Mouse (Mus musculus): ENCODE data around the gene Fah. TPM values are rescaled to one million over a fixed set of nuclear protein-coding genes. Genes with fewer than 3 reads are reported as not detected.

The Fah gene
- polyA plus RNA-seq, 1 experiment from 2014 or later: 6.0 TPM

DNA sequence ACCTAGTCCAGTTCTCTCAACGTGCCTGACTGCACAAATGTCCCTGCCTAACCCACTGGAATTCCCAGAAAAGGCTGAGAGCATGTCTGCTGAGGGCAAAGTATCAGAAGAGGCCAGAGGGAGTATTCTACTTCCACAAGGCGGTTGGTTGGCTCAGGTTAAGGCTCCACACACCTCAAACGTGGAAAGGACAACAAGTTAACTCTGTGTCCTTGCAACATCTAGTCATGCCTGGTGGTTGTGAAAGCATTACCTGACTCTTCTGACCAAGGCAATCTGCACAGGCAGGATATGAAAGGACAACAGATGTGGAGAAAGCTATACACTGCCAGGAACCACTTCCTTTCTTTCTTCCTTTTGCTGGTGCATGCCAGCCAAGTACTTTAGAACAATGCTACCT, 2.0 kb downstream of the Fah start:
- Histone ChIP-seq H3K4me3 (replicated peaks; ENCODE audit: low read depth, low read length) (no peak overlapping the region), H3K9me3 (ENCODE audit: control insufficient read depth, low read length) (no peaks in the 10 kb centered on the region), H3K27ac (replicated peaks; ENCODE audit: low read depth, low read length) (no peak overlapping the region), H3K9ac (replicated peaks; ENCODE audit: low read length) (no peak overlapping the region), H3K4me1 (ENCODE audit: control insufficient read depth, insufficient read depth, low read length) (peaks cover 10% of the 10 kb centered on the region; the same call in 1 of the 2 replicates), H3K27me3 (ENCODE audit: control insufficient read depth, insufficient read depth, low read length) (no peaks in the 10 kb centered on the region), H3K36me3 (ENCODE audit: control insufficient read depth, insufficient read depth, low read length) (no peaks in the 10 kb centered on the region), H3K4me2 (ENCODE audit: low read length) (no peak overlapping the region)
- no peak for ATAC-seq (ENCODE audit: low FRiP score, low TSS enrichment)
- WGBS: 71% methylated on average over 3 of the region's 3 CpGs
- no peak for DNase-seq

DNA sequence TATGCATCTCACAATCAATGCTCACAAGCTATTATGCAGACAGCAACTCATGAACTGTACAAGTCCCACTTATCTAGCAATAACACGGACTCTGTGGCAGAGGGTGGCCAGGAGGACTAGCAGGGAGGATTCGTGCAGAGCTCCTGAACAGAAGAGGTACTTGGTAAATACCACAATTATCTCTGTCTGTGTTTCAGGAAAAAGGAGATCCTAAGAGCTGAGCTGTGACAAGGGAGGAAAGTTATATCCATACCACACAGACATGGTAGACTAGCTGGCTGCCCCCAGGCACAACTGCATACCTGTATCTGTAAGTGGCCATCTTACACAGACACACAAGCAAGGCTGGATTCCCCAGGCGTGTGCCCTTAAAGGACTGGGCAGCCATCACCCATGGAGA, 5.2 kb downstream of the Fah start:
- no peak for ATAC-seq (ENCODE audit: low FRiP score, low TSS enrichment)
- Histone ChIP-seq H3K4me2 (ENCODE audit: low read length) (no peak overlapping the region), H3K9me3 (ENCODE audit: control insufficient read depth, low read length) (no peaks in the 10 kb centered on the region), H3K27me3 (ENCODE audit: control insufficient read depth, insufficient read depth, low read length) (no peaks in the 10 kb centered on the region), H3K9ac (replicated peaks; ENCODE audit: low read length) (no peak overlapping the region), H3K36me3 (ENCODE audit: control insufficient read depth, insufficient read depth, low read length) (no peaks in the 10 kb centered on the region), H3K4me1 (ENCODE audit: control insufficient read depth, insufficient read depth, low read length) (peaks cover 10% of the 10 kb centered on the region; the same call in 1 of the 2 replicates), H3K4me3 (replicated peaks; ENCODE audit: low read depth, low read length) (no peak overlapping the region), H3K27ac (replicated peaks; ENCODE audit: low read depth, low read length) (no peak overlapping the region)
- WGBS: 93% methylated on average over 3 of the region's 3 CpGs
- no peak for DNase-seq

DNA sequence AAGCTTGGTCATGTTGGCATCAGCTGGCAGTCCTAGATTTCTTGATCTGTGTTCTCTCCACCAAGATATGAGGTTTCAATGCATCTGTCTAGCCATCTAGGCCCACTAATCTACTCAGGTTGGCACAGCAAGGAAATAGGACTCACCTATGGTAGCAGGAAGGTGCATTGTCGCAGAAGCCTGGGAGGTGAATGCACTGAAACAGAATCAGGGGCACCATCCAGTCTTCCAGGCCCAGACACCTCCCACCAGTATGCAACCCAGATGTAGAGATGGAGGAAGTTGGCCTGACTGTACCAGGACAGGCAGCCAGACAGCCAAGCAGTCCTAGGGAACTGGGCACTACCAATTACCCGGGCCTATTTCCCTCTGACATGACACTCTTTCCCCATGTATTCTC, 5.9 kb downstream of the Fah start:
- ATAC-seq (ENCODE audit: low FRiP score, low TSS enrichment) (no peak), DNase-seq (no peak)
- H3K9ac ChIP-seq (replicated peaks; ENCODE audit: low read length): no peak overlapping the region
- H3K4me3 ChIP-seq (replicated peaks; ENCODE audit: low read depth, low read length): no peak overlapping the region
- WGBS: 97% methylated on average over 2 of the region's 2 CpGs
- H3K9me3 ChIP-seq (ENCODE audit: control insufficient read depth, low read length): no peaks in the 10 kb centered on the region
- no peak overlapping the region for H3K27ac ChIP-seq (replicated peaks; ENCODE audit: low read depth, low read length)
- no peak overlapping the region for H3K4me2 ChIP-seq (ENCODE audit: low read length)
- no peaks in the 10 kb centered on the region for H3K36me3 ChIP-seq (ENCODE audit: control insufficient read depth, insufficient read depth, low read length)
- peaks cover 10% of the 10 kb centered on the region; the same call in 1 of the 2 replicates for H3K4me1 ChIP-seq (ENCODE audit: control insufficient read depth, insufficient read depth, low read length)
- no peaks in the 10 kb centered on the region for H3K27me3 ChIP-seq (ENCODE audit: control insufficient read depth, insufficient read depth, low read length)

DNA sequence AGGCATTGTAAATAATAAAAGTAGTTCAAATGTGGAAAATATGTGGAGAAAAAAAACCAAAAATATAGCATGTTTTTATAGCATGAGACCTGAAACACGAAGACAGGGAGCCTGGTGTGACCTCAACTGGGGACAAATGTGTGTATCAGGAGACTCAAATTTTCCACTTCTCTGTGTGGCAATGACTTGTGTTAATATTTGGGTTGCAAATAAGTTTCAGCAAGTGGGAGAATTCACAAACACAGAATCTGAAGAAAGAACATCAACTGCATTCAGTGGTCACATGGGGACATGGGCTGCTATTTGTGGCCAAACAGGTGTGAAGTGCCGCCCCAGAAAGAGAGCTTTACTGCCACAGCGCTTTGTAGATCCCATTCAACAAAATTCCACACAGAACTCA, 9.9 kb downstream of the Fah start:
- Histone ChIP-seq H3K27me3 (ENCODE audit: control insufficient read depth, insufficient read depth, low read length) (no peaks in the 10 kb centered on the region), H3K9ac (replicated peaks; ENCODE audit: low read length) (no peak overlapping the region), H3K27ac (replicated peaks; ENCODE audit: low read depth, low read length) (no peak overlapping the region), H3K4me3 (replicated peaks; ENCODE audit: low read depth, low read length) (no peak overlapping the region), H3K4me2 (ENCODE audit: low read length) (no peak overlapping the region), H3K36me3 (ENCODE audit: control insufficient read depth, insufficient read depth, low read length) (no peaks in the 10 kb centered on the region), H3K9me3 (ENCODE audit: control insufficient read depth, low read length) (no peaks in the 10 kb centered on the region), H3K4me1 (ENCODE audit: control insufficient read depth, insufficient read depth, low read length) (no peaks in the 10 kb centered on the region)
- DNase-seq: no peak
- ATAC-seq (ENCODE audit: low FRiP score, low TSS enrichment): no peak
- WGBS: 91% methylated on average over 3 of the region's 3 CpGs

DNA sequence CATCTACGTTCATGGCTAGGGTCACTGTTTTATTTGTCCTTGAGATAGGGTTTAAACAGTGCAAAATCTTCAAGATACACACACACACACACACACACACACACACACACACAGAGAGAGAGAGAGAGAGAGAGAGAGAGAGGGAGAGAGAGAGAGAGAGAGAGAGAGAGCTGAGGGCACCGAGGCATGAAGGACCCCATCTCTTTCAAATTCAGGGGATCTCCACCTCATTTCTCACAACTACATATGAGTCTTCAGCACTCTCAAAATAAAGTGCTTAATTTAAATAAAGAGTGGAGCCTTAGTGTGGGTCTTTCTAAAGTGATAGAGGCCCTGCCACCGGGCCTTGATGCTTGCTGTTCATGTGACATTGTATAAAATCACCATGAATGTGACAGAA, 10.5 kb downstream of the Fah start:
- WGBS: 95% methylated on average over 3 of the region's 3 CpGs
- Histone ChIP-seq H3K4me1 (ENCODE audit: control insufficient read depth, insufficient read depth, low read length) (no peaks in the 10 kb centered on the region), H3K27me3 (ENCODE audit: control insufficient read depth, insufficient read depth, low read length) (no peaks in the 10 kb centered on the region), H3K9ac (replicated peaks; ENCODE audit: low read length) (no peak overlapping the region), H3K4me2 (ENCODE audit: low read length) (no peak overlapping the region), H3K36me3 (ENCODE audit: control insufficient read depth, insufficient read depth, low read length) (no peaks in the 10 kb centered on the region), H3K27ac (replicated peaks; ENCODE audit: low read depth, low read length) (no peak overlapping the region), H3K9me3 (ENCODE audit: control insufficient read depth, low read length) (no peaks in the 10 kb centered on the region), H3K4me3 (replicated peaks; ENCODE audit: low read depth, low read length) (no peak overlapping the region)
- DNase-seq: no peak
- ATAC-seq (ENCODE audit: low FRiP score, low TSS enrichment): no peak

DNA sequence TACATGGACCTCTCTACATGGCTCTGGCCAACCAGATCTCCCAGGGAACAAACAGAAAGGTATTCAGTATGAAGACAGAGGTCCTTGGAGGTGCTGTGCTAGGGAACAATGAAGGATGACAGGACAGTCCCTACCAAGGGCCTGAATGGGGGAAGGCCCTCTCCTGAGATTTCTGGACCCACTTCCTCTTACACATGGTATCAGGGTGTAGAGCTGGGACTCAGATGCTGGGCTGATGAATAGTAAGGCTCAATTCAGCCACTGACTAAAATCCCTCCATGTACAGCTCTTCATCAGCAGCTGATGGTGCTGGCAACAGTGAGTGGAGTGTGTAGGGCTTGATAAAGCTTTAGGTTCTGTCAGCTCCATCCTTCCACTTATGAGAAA, 11.6 kb downstream of the Fah start:
- ATAC-seq (ENCODE audit: low FRiP score, low TSS enrichment) (no peak), DNase-seq (no peak)
- Histone ChIP-seq H3K36me3 (ENCODE audit: control insufficient read depth, insufficient read depth, low read length) (no peaks in the 10 kb centered on the region), H3K4me3 (replicated peaks; ENCODE audit: low read depth, low read length) (no peak overlapping the region), H3K9ac (replicated peaks; ENCODE audit: low read length) (no peak overlapping the region), H3K4me2 (ENCODE audit: low read length) (no peak overlapping the region), H3K9me3 (ENCODE audit: control insufficient read depth, low read length) (no peaks in the 10 kb centered on the region), H3K27ac (replicated peaks; ENCODE audit: low read depth, low read length) (no peak overlapping the region), H3K27me3 (ENCODE audit: control insufficient read depth, insufficient read depth, low read length) (no peaks in the 10 kb centered on the region), H3K4me1 (ENCODE audit: control insufficient read depth, insufficient read depth, low read length) (no peaks in the 10 kb centered on the region)

DNA sequence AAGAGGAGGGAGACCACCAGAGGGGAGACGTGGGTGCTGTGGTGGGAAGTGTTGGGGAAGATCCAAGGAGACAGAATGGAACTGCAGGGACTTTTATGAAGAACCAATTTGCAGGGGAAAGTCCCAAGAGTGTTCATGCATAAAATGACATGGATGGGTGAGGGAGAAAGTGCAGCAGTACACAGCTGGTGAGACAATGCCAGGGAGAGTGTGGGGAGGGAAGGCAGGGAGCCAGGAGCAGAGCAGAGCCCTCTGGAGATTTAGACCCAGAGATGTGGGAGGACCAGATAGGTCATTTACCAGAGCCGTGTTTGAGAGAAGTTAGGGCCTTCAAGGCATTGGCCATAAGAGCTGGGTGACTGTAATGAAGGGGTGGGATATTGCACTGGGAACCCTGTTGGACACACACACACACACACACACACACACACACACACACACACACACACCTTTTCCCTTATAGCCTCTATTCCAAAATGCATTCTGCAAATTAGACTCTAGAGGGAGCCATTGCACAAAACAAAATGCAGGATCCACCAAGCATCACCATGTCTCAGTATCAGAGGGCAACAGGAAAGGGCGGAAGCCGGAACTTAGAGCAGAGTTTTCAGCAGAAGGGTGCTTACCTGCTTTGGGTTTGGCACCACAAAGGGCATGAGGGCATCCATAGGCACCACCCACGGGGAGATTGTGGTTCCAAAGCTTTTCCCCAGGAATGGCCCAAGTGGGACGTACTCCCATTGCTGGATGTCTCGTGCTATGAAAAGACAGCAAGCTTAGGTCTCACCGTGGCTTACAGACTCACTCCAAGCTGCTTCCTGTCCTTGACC, 12.2 kb downstream of the Fah start:
- Histone ChIP-seq H3K4me1 (ENCODE audit: control insufficient read depth, insufficient read depth, low read length) (no peaks in the 10 kb centered on the region), H3K9me3 (ENCODE audit: control insufficient read depth, low read length) (no peaks in the 10 kb centered on the region), H3K9ac (replicated peaks; ENCODE audit: low read length) (no peak overlapping the region), H3K27ac (replicated peaks; ENCODE audit: low read depth, low read length) (no peak overlapping the region), H3K4me3 (replicated peaks; ENCODE audit: low read depth, low read length) (no peak overlapping the region), H3K4me2 (ENCODE audit: low read length) (no peak overlapping the region), H3K36me3 (ENCODE audit: control insufficient read depth, insufficient read depth, low read length) (no peaks in the 10 kb centered on the region), H3K27me3 (ENCODE audit: control insufficient read depth, insufficient read depth, low read length) (no peaks in the 10 kb centered on the region)
- ATAC-seq (ENCODE audit: low FRiP score, low TSS enrichment) (peak; percentile 73), DNase-seq (peak; percentile 86)
- WGBS: 47% methylated on average over 8 of the region's 8 CpGs

DNA sequence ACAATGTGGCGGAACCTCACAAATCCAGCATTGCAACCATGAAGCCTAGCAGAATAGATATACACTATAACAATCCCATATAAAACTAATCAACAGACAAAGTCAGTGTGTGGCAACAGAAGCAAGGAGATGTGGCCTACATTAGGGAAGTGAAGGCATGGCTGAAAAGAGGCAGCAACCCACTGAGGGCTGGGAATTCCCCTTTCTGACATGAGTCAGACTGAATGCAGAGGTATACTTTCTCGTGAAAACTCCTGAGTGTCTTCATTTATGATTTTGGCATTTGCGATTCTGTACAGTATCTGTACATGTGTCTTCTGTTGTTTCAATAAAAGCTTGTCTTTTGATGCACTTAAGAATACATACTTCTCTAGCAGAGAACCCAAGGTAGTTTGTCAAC, 15.2 kb downstream of the Fah start:
- H3K4me1 ChIP-seq (ENCODE audit: control insufficient read depth, insufficient read depth, low read length): no peaks in the 10 kb centered on the region
- 91% methylated on average over 3 of the region's 3 CpGs for WGBS
- no peak overlapping the region for H3K9ac ChIP-seq (replicated peaks; ENCODE audit: low read length)
- no peak for DNase-seq
- H3K36me3 ChIP-seq (ENCODE audit: control insufficient read depth, insufficient read depth, low read length): no peaks in the 10 kb centered on the region
- H3K4me2 ChIP-seq (ENCODE audit: low read length): no peak overlapping the region
- no peaks in the 10 kb centered on the region for H3K27me3 ChIP-seq (ENCODE audit: control insufficient read depth, insufficient read depth, low read length)
- no peak overlapping the region for H3K27ac ChIP-seq (replicated peaks; ENCODE audit: low read depth, low read length)
- ATAC-seq (ENCODE audit: low FRiP score, low TSS enrichment): no peak
- H3K4me3 ChIP-seq (replicated peaks; ENCODE audit: low read depth, low read length): no peak overlapping the region
- H3K9me3 ChIP-seq (ENCODE audit: control insufficient read depth, low read length): no peaks in the 10 kb centered on the region

DNA sequence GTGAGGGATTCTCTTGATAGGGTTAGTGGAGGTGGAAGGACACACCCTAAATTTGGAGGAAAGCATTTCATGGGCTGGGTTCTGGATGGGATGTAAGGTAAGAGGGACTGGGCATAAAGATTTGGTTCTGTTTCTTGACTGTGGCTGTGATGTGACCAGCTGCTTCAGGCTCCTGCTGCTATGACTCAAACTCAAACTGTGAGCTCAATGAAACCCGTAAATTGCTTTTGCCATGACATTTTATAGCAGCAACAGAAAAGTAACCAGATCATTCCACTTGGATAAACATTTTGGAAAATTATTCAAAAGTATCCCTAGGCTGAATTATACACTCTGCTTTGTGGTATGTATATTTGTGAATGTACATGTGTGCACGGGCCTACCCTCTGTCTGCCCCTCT, 15.9 kb downstream of the Fah start:
- no peak for DNase-seq
- 84% methylated on average over 2 of the region's 2 CpGs for WGBS
- H3K9me3 ChIP-seq (ENCODE audit: control insufficient read depth, low read length): no peaks in the 10 kb centered on the region
- no peak overlapping the region for H3K27ac ChIP-seq (replicated peaks; ENCODE audit: low read depth, low read length)
- no peaks in the 10 kb centered on the region for H3K4me1 ChIP-seq (ENCODE audit: control insufficient read depth, insufficient read depth, low read length)
- no peaks in the 10 kb centered on the region for H3K36me3 ChIP-seq (ENCODE audit: control insufficient read depth, insufficient read depth, low read length)
- H3K9ac ChIP-seq (replicated peaks; ENCODE audit: low read length): no peak overlapping the region
- H3K4me2 ChIP-seq (ENCODE audit: low read length): no peak overlapping the region
- H3K27me3 ChIP-seq (ENCODE audit: control insufficient read depth, insufficient read depth, low read length): no peaks in the 10 kb centered on the region
- no peak for ATAC-seq (ENCODE audit: low FRiP score, low TSS enrichment)
- H3K4me3 ChIP-seq (replicated peaks; ENCODE audit: low read depth, low read length): no peak overlapping the region
